In the genomic region with DNA sequence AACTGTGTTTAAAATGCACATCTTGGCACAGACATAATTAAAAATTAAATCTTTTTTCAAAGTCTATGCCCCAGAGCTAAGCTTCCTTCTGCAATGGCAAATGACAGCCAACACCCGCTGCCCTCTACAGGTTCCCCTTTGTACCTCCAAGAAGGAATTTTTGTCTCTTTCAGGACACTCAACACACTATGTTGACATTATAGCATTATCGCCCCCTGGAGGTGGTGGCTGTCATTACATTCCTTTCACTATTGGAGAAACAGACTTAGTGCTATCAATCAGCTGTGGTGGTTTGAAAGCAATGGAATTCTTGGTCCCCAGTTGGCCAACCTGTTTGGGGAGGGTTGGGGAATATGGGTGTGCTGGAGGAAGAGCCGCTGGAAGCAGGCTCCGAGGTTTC, we compare ENCODE assay signal across 8 mouse cellular contexts. TPM values are rescaled to one million over a fixed set of nuclear protein-coding genes. Genes with fewer than 3 reads are reported as not detected.
DNase-seq lines count a peak whose midpoint lies in the region; ATAC-seq and TF ChIP-seq lines count a peak whose summit lies in the region.

No protein-coding gene starts in this region.

- no peak for ATAC-seq in kidney, embryonic 16.5 days (ENCODE audit: low FRiP score, low TSS enrichment)
- ATAC-seq in lung, embryonic 14.5 days (ENCODE audit: insufficient read depth): no peak
- no peak for ATAC-seq in intestine, embryonic 16.5 days

- H3K36me3 ChIP-seq in kidney, embryonic 16.5 days (ENCODE audit: insufficient read depth, low read length): no peaks in the 10 kb centered on the region
- no peaks in the 10 kb centered on the region for H3K36me3 ChIP-seq in CH12.LX (replicated peaks in 1 of 2; ENCODE audit: control insufficient read depth in 1 of 2, insufficient read depth in 1 of 2, low read length in 1 of 2)
- H3K36me3 ChIP-seq in lung, embryonic 14.5 days (ENCODE audit: insufficient read depth): no peaks in the 10 kb centered on the region
- no peaks in the 10 kb centered on the region for H3K36me3 ChIP-seq in intestine, embryonic 16.5 days (ENCODE audit: control insufficient read depth, insufficient read depth, low read length)

- H3K27me3 ChIP-seq in kidney, embryonic 16.5 days (ENCODE audit: insufficient read depth, low read length): no peaks in the 10 kb centered on the region
- peaks cover 81% of the 10 kb centered on the region for H3K27me3 ChIP-seq in CH12.LX (replicated peaks)
- no peaks in the 10 kb centered on the region for H3K27me3 ChIP-seq in lung, embryonic 14.5 days (ENCODE audit: insufficient read depth, low read length)
- H3K27me3 ChIP-seq in intestine, embryonic 16.5 days (replicated peaks; ENCODE audit: control insufficient read depth, insufficient read depth, low read length): no peaks in the 10 kb centered on the region

- no peak overlapping the region for H3K4me3 ChIP-seq in kidney, embryonic 16.5 days (ENCODE audit: low read length)
- H3K4me3 ChIP-seq in CH12.LX (replicated peaks in 1 of 3; ENCODE audit: low read depth in 2 of 3, low read length in 2 of 3, poor library complexity in 1 of 3): no peak overlapping the region
- no peak overlapping the region for H3K4me3 ChIP-seq in lung, embryonic 14.5 days (ENCODE audit: low read depth, low read length)
- H3K4me3 ChIP-seq in intestine, embryonic 16.5 days (ENCODE audit: low read length): no peak overlapping the region

- H3K27ac ChIP-seq in kidney, embryonic 16.5 days (ENCODE audit: low read length): no peak overlapping the region
- no peak overlapping the region for H3K27ac ChIP-seq in CH12.LX (ENCODE audit: insufficient read depth, low read depth)
- no peak overlapping the region for H3K27ac ChIP-seq in lung, embryonic 14.5 days (ENCODE audit: low read depth)
- no peak overlapping the region for H3K27ac ChIP-seq in intestine, embryonic 16.5 days (ENCODE audit: low read length)

- H3K4me1 ChIP-seq in kidney, embryonic 16.5 days (ENCODE audit: insufficient read depth, low read length): peaks cover 8% of the 10 kb centered on the region
- peaks cover 0 to 8% of the 10 kb centered on the region in 2 experiments; a peak in 2 of 4 replicates for H3K4me1 ChIP-seq in CH12.LX (ENCODE audit: control insufficient read depth in 1 of 2, insufficient read depth in 2 of 2)
- H3K4me1 ChIP-seq in lung, embryonic 14.5 days (ENCODE audit: insufficient read depth): no peaks in the 10 kb centered on the region
- H3K4me1 ChIP-seq in intestine, embryonic 16.5 days (ENCODE audit: control insufficient read depth, insufficient read depth, low read length): peaks cover 11% of the 10 kb centered on the region; the same call in 1 of the 2 replicates

- TF ChIP-seq RAD21 in CH12.LX (IDR thresholded peaks at IDR 0.05; ENCODE audit: low read depth, low read length): no peak; the same call in none of the 2 replicates

- dilution Hi-C loops in CH12.LX (cut with MboI; ENCODE audit: extremely low pct_ligation_motif_present, extremely low pct_unique_long_range_greater_than_20kb, low sequenced_read_pairs): no loop called here

- peak; percentile 71 for DNase-seq in kidney, adult 9 months
- peak; percentile 43 for DNase-seq in CH12.LX (ENCODE audit: extremely low read depth)
- DNase-seq in NIH3T3 (ENCODE audit: low read depth): peak; percentile 46
- DNase-seq in embryo, embryonic 10.5 days (ENCODE audit: low spot score): peak; percentile 67
- peak; percentile 62 for DNase-seq in lung, embryonic 14.5 days
- no peak for DNase-seq in urinary bladder, postnatal 10 days (ENCODE audit: low spot score)

- no peak overlapping the region for H3K4me2 ChIP-seq in kidney, embryonic 16.5 days (replicated peaks; ENCODE audit: low read depth, low read length)
- no peak overlapping the region for H3K4me2 ChIP-seq in CH12.LX (ENCODE audit: insufficient read depth, low read depth, poor library complexity, severe bottlenecking)
- no peak overlapping the region for H3K4me2 ChIP-seq in lung, embryonic 14.5 days
- no peak overlapping the region for H3K4me2 ChIP-seq in intestine, embryonic 16.5 days (ENCODE audit: low read depth, low read length)

- TF ChIP-seq EP300 in CH12.LX (IDR thresholded peaks at IDR 0.05; ENCODE audit: low read length): no peak

- 35% methylated on average over 4 of the region's 4 CpGs for WGBS in kidney, embryonic 16.5 days
- WGBS in lung, embryonic 14.5 days: 34% methylated on average over 4 of the region's 4 CpGs
- 41% methylated on average over 4 of the region's 4 CpGs for WGBS in intestine, embryonic 16.5 days

- in situ Hi-C loops in CH12.LX (cut with MboI; ENCODE audit: low pct_ligation_motif_present, low pct_unique_long_range_greater_than_20kb, low sequenced_read_pairs): no loop called here

- no peaks in the 10 kb centered on the region for H3K9me3 ChIP-seq in kidney, embryonic 16.5 days (ENCODE audit: low read length)
- no peaks in the 10 kb centered on the region for H3K9me3 ChIP-seq in CH12.LX (replicated peaks; ENCODE audit: low read length)
- H3K9me3 ChIP-seq in lung, embryonic 14.5 days (ENCODE audit: low read depth, low read length): no peaks in the 10 kb centered on the region
- H3K9me3 ChIP-seq in intestine, embryonic 16.5 days (ENCODE audit: control insufficient read depth, low read length): no peaks in the 10 kb centered on the region

- no peak overlapping the region for H3K9ac ChIP-seq in kidney, embryonic 16.5 days (replicated peaks; ENCODE audit: low read length)
- H3K9ac ChIP-seq in CH12.LX (ENCODE audit: insufficient read depth, low read depth): no peak overlapping the region
- H3K9ac ChIP-seq in lung, embryonic 14.5 days: no peak overlapping the region
- no peak overlapping the region for H3K9ac ChIP-seq in intestine, embryonic 16.5 days (ENCODE audit: low read depth, low read length)

- TF ChIP-seq CTCF in CH12.LX (conservative IDR thresholded peaks at IDR 0.05 in 1 of 2, IDR thresholded peaks at IDR 0.05 in 1 of 2; ENCODE audit: low read depth in 2 of 2, low read length in 2 of 2): peak; percentile 60 to 71
- peak; percentile 72 for TF ChIP-seq CTCF in lung, embryonic 14.5 days (IDR thresholded peaks at IDR 0.05; ENCODE audit: low read depth)

- no peak for TF ChIP-seq POLR2A in CH12.LX (IDR thresholded peaks at IDR 0.05; ENCODE audit: low read depth, low read length)

- H3K79me2 ChIP-seq in CH12.LX (replicated peaks; ENCODE audit: control insufficient read depth, extremely low read depth, insufficient read depth, poor library complexity, severe bottlenecking): no peaks in the 10 kb centered on the region

TF ChIP-seq in CH12.LX, 34 proteins besides CTCF, POLR2A, EP300 and RAD21:
- TF ChIP-seq SMC3 (IDR thresholded peaks at IDR 0.05; ENCODE audit: low read depth, low read length): peak; percentile 26
- no peak for TF ChIP-seq CHD1 (IDR thresholded peaks at IDR 0.05; ENCODE audit: low read depth, low read length)
TF ChIP-seq in CH12.LX: peak in this region for 1.

RNA-seq across cellular contexts. Expression of a gene that starts 13.9 kb away (rescaled TPM):
- polyA plus RNA-seq in kidney, embryonic 16.5 days (2015; fragmentation: Nextera tagmentation; extraction: Ambion mirVana): 54.4 and 56.0 TPM in 2 replicates
- total RNA-seq in CH12.LX (2012; rRNA removed) (7.9 and 10.8 TPM in 2 replicates), CH12.LX (2014; rRNA removed) (7.0 and 7.1 TPM in 2 replicates)
- polyA plus RNA-seq in CH12.LX (2012; ENCODE audit: insufficient read length, low read depth): 5.5 and 7.2 TPM in 2 replicates
- polyA plus RNA-seq in lung, embryonic 14.5 days (2014; fragmentation: Nextera tagmentation; extraction: Ambion mirVana): 22.2 and 25.1 TPM in 2 replicates
- polyA plus RNA-seq in intestine, embryonic 16.5 days (2015; fragmentation: Nextera tagmentation; extraction: Ambion mirVana): 30.7 and 38.9 TPM in 2 replicates

RNA-seq across cellular contexts. Expression of a gene that starts 27.8 kb away (rescaled TPM):
- polyA plus RNA-seq in kidney, embryonic 16.5 days (2015; fragmentation: Nextera tagmentation; extraction: Ambion mirVana): 24.6 and 27.1 TPM in 2 replicates
- not detected in 2 replicates for total RNA-seq in CH12.LX (2012; rRNA removed)
- not detected in 2 replicates for total RNA-seq in CH12.LX (2014; rRNA removed)
- not detected in 2 replicates for polyA plus RNA-seq in CH12.LX (2012; ENCODE audit: insufficient read length, low read depth)
- 24.1 and 24.4 TPM in 2 replicates for polyA plus RNA-seq in lung, embryonic 14.5 days (2014; fragmentation: Nextera tagmentation; extraction: Ambion mirVana)
- polyA plus RNA-seq in intestine, embryonic 16.5 days (2015; fragmentation: Nextera tagmentation; extraction: Ambion mirVana): 39.2 and 42.4 TPM in 2 replicates

RNA-seq across cellular contexts. Expression of a gene that starts 35.4 kb away (rescaled TPM):
- 407 and 438 TPM in 2 replicates for polyA plus RNA-seq in kidney, embryonic 16.5 days (2015; fragmentation: Nextera tagmentation; extraction: Ambion mirVana)
- 163 and 184 TPM in 2 replicates for total RNA-seq in CH12.LX (2012; rRNA removed)
- total RNA-seq in CH12.LX (2014; rRNA removed): 153 and 164 TPM in 2 replicates
- polyA plus RNA-seq in CH12.LX (2012; ENCODE audit: insufficient read length, low read depth): 174 and 186 TPM in 2 replicates
- 371 and 379 TPM in 2 replicates for polyA plus RNA-seq in lung, embryonic 14.5 days (2014; fragmentation: Nextera tagmentation; extraction: Ambion mirVana)
- 415 and 427 TPM in 2 replicates for polyA plus RNA-seq in intestine, embryonic 16.5 days (2015; fragmentation: Nextera tagmentation; extraction: Ambion mirVana)

RNA-seq across cellular contexts. Expression of a gene that starts 56.4 kb away (rescaled TPM):
- 0.12 TPM in 1 of 2 replicates, not detected in the other for polyA plus RNA-seq in kidney, embryonic 16.5 days (2015; fragmentation: Nextera tagmentation; extraction: Ambion mirVana)
- total RNA-seq in CH12.LX (2012; rRNA removed) (not detected in 2 replicates), CH12.LX (2014; rRNA removed) (not detected in 2 replicates)
- not detected in 2 replicates for polyA plus RNA-seq in CH12.LX (2012; ENCODE audit: insufficient read length, low read depth)
- polyA plus RNA-seq in lung, embryonic 14.5 days (2014; fragmentation: Nextera tagmentation; extraction: Ambion mirVana): not detected in 2 replicates
- not detected in 2 replicates for polyA plus RNA-seq in intestine, embryonic 16.5 days (2015; fragmentation: Nextera tagmentation; extraction: Ambion mirVana)

Comparison
In these comparisons a context has a peak if more than half of its experiments do, and no peak if none do; other contexts are left out.
1. RNA of a gene that starts 27.8 kb away (polyA plus RNA-seq): 39.2 to 42.4 TPM in intestine, embryonic 16.5 days, 24.6 to 27.1 TPM in kidney, embryonic 16.5 days and 24.1 to 24.4 TPM in lung, embryonic 14.5 days; not detected in CH12.LX; every median in the first group is over 10 times any median in the second.